Mouse (Mus musculus) neural tube, embryonic 15.5 days (tissue): ENCODE measurements around the gene Bmpr1b. TPM values are rescaled to one million over a fixed set of nuclear protein-coding genes. Genes with fewer than 3 reads are reported as not detected.

Experiments used
- ATAC-seq: fragments of 200-750 bp; cut with Nextera tagmentation; 2 replicates; pipeline ENCODE4 v1.8.0; 2017; ENCODE audit warnings: mild to moderate bottlenecking, moderate TSS enrichment, moderate library complexity; ENCODE audit not compliant: low FRiP score
- H3K27ac ChIP-seq: fragments of 300-500 bp; sonication (generic); replicated peaks from 2 replicates; pipeline ENCODE4 v1.5.1; 2015; ENCODE audit warnings: mild to moderate bottlenecking, inconsistent platforms
- H3K27me3 ChIP-seq: fragments of 300-500 bp; sonication (generic); replicated peaks from 2 replicates; pipeline ENCODE4 v1.6.1; 2015; ENCODE audit warnings: inconsistent platforms
- H3K36me3 ChIP-seq: fragments of 300-500 bp; sonication (generic); 2 replicates; pipeline ENCODE4 v1.6.1; 2015; ENCODE audit warnings: inconsistent platforms
- H3K4me1 ChIP-seq: fragments of 300-500 bp; sonication (generic); 2 replicates; pipeline ENCODE4 v1.6.1; 2015; ENCODE audit warnings: inconsistent platforms
- H3K4me2 ChIP-seq: fragments of 300-500 bp; sonication (generic); 2 replicates; pipeline ENCODE4 v1.6.1; 2015; ENCODE audit warnings: inconsistent platforms, mild to moderate bottlenecking, moderate library complexity
- H3K4me3 ChIP-seq: fragments of 300-500 bp; sonication (generic); replicated peaks from 2 replicates; pipeline ENCODE4 v1.5.1; 2015; ENCODE audit warnings: mild to moderate bottlenecking, inconsistent platforms
- H3K9ac ChIP-seq: fragments of 300-500 bp; sonication (generic); replicated peaks from 2 replicates; pipeline ENCODE4 v1.6.1; 2015; ENCODE audit warnings: mild to moderate bottlenecking, inconsistent platforms
- H3K9me3 ChIP-seq: fragments of 300-500 bp; sonication (generic); replicated peaks from 2 replicates; pipeline ENCODE4 v1.6.1; 2016; ENCODE audit warnings: inconsistent platforms
- WGBS: fragments of 180-500 bp; shearing (Covaris S2); methylation state at CpG from one replicate; pipeline ENCODE4 v1.1.7; 2015; ENCODE audit warnings: mixed read lengths; 5-methylcytosine and 5-hydroxymethylcytosine counted together
- polyA plus RNA-seq: library from polyadenylated mRNA; unstranded; fragments of >200 nt; fragmentation: Nextera tagmentation; extraction: Ambion mirVana; gene quantifications from 2 replicates; pipeline ENCODE4 v1.2.1, GENCODE M21; 2015

Gene Bmpr1b
- polyA plus RNA-seq, 1 experiment from 2014 or later, result 4.8 TPM

DNA sequence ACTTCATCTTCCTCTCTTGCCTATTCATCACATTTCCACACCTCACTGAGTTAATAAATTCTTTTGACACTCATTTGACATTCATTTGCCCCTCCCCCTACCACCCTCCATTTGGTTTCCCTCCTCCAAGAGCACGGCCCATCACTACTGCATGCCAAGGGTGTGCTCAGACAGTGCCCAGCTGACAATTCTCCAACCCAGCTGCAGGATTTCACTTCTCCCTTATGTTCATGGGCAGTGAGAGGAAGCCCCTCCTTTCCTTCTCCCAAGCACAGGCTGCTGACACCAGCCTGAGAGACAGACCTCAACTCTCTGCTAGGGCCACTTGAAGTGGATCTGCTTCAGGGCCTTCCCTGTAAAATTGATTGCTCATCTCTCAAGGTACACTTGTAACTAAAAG, 371.4 kb downstream of the Bmpr1b start:
- no peak overlapping the region for H3K4me2 ChIP-seq
- H3K27me3 ChIP-seq, result no peaks in the 10 kb centered on the region
- no peak overlapping the region for H3K4me3 ChIP-seq
- WGBS, result 27% methylated on average over 1 of the region's 1 CpGs
- H3K27ac ChIP-seq, result no peak overlapping the region
- H3K4me1 ChIP-seq, result no peaks in the 10 kb centered on the region
- ATAC-seq, result no peak
- no peaks in the 10 kb centered on the region for H3K36me3 ChIP-seq
- H3K9ac ChIP-seq, result no peak overlapping the region
- H3K9me3 ChIP-seq, result no peaks in the 10 kb centered on the region

GRCm38 (mm10) chr3:141797372-141797771, 371.9 kb downstream of the Bmpr1b start:
- H3K27ac ChIP-seq, result no peak overlapping the region
- H3K4me1 ChIP-seq, result no peaks in the 10 kb centered on the region
- no peak for ATAC-seq
- no peak overlapping the region for H3K9ac ChIP-seq
- H3K27me3 ChIP-seq, result no peaks in the 10 kb centered on the region
- no peaks in the 10 kb centered on the region for H3K36me3 ChIP-seq
- H3K9me3 ChIP-seq, result no peaks in the 10 kb centered on the region
- H3K4me2 ChIP-seq, result no peak overlapping the region
- no peak overlapping the region for H3K4me3 ChIP-seq

GRCm38 (mm10) chr3:141794371-141794770, 374.9 kb downstream of the Bmpr1b start:
- Histone ChIP-seq H3K27me3 (no peaks in the 10 kb centered on the region), H3K36me3 (0 out of 2 replicates have a peak, but pooled peaks cover under 1% of the 10 kb centered on the region), H3K4me1 (no peaks in the 10 kb centered on the region), H3K9ac (no peak overlapping the region), H3K4me2 (no peak overlapping the region), H3K4me3 (no peak overlapping the region), H3K27ac (no peak overlapping the region), H3K9me3 (no peaks in the 10 kb centered on the region)
- 34% methylated on average over 3 of the region's 3 CpGs for WGBS
- ATAC-seq, result no peak

DNA sequence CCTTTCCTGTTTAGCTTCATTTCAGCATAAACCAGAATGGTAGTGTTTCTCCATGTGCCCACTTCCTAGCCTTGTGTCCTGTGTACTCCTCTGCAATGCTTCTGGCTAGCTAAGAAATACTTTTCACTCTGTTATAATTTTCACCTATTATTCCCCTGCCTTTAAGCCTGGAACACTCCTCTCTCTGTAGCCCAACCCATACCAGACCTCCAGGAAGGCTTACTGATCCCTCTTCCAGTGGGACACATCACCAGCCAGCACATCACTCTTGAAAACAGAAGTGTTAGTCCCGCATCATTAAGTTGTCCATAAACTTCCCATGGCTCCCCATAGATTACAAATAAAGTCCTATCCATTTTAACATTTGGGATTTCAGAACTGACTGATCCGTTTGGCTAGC, 375.5 kb downstream of the Bmpr1b start:
- Histone ChIP-seq H3K4me2 (no peak overlapping the region), H3K27ac (no peak overlapping the region), H3K4me1 (no peaks in the 10 kb centered on the region), H3K9me3 (no peaks in the 10 kb centered on the region), H3K9ac (no peak overlapping the region), H3K27me3 (no peaks in the 10 kb centered on the region), H3K4me3 (no peak overlapping the region), H3K36me3 (0 out of 2 replicates have a peak, but pooled peaks cover 3% of the 10 kb centered on the region)
- ATAC-seq, result no peak
- 49% methylated on average over 2 of the region's 2 CpGs for WGBS

- Histone ChIP-seq H3K9ac (no peak overlapping the region), H3K27ac (no peak overlapping the region), H3K9me3 (no peaks in the 10 kb centered on the region), H3K4me3 (no peak overlapping the region), H3K4me1 (0 out of 2 replicates have a peak, but pooled peaks cover 4% of the 10 kb centered on the region), H3K4me2 (no peak overlapping the region), H3K36me3 (0 out of 2 replicates have a peak, but pooled peaks cover 3% of the 10 kb centered on the region), H3K27me3 (no peaks in the 10 kb centered on the region)
- ATAC-seq, result no peak
- WGBS, result 78% methylated on average over 1 of the region's 1 CpGs
Observed at GRCm38 (mm10) chr3:141792106-141792505, 377.1 kb downstream of the Bmpr1b start.

GRCm38 (mm10) chr3:141791026-141791780, 378.0 kb downstream of the Bmpr1b start:
- H3K4me3 ChIP-seq, result no peak overlapping the region
- H3K9me3 ChIP-seq, result no peaks in the 10 kb centered on the region
- H3K36me3 ChIP-seq, result 0 out of 2 replicates have a peak, but pooled peaks cover 3% of the 10 kb centered on the region
- no peak overlapping the region for H3K27ac ChIP-seq
- ATAC-seq, result no peak
- 0 out of 2 replicates have a peak, but pooled peaks cover 8% of the 10 kb centered on the region for H3K4me1 ChIP-seq
- no peak overlapping the region for H3K4me2 ChIP-seq
- H3K9ac ChIP-seq, result no peak overlapping the region
- WGBS, result 86% methylated on average over 8 of the region's 8 CpGs
- no peaks in the 10 kb centered on the region for H3K27me3 ChIP-seq

Other genes starting within 250 kb of the Bmpr1b start
- gene Pdlim5, start 226.3 kb upstream of the Bmpr1b start, polyA plus RNA-seq, result 17.4 and 21.3 TPM in 2 replicates